Mouse (Mus musculus): ENCODE results near the gene Ednrb.

DNA sequence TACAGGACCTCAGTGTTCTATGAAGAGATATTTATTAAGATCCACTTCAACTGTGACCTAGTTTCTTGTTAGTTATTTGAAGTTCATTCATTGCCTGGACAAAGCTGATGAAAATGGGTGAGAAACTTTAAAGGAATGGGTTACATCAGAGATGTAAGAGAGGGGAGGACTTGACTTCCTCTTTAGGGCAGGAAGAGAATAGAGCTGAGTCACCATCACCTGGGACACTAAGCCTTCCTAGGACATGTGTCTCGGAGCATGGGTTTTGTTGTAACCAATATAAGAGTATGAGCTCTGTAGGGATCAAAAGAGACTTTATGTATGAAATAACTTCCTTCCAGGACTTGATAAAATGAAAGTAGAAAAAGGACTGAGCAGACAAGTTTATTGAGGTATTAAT, 48.6 kb downstream of the Ednrb start:
- TF ChIP-seq CTCF (IDR thresholded peaks at IDR 0.05; ENCODE audit: low read depth) (no peak), EP300 (IDR thresholded peaks at IDR 0.05; ENCODE audit: low read depth) (no peak)

All from heart, postnatal 0 days (tissue).